Mouse (Mus musculus) liver, embryonic 11.5 days (tissue): Measurements from ENCODE around the gene Setd1b. TPM values are rescaled to one million over a fixed set of nuclear protein-coding genes. Genes with fewer than 3 reads are reported as not detected.

ENCODE experiments used
- ATAC-seq: fragments of 200-750 bp; cut with Nextera tagmentation; replicated peaks from 2 replicates; pipeline ENCODE4 v1.8.0; 2017; ENCODE audit warnings: moderate number of reproducible peaks, mild to moderate bottlenecking, moderate TSS enrichment, moderate library complexity; ENCODE audit not compliant: low FRiP score
- DNase-seq: peaks from one replicate; pipeline ENCODE4 v3.0.0-alpha.2; 2017; ENCODE audit warnings: low spot score
- H3K27ac ChIP-seq: fragments of 300-500 bp; sonication (generic); 2 replicates; pipeline ENCODE4 v1.5.1; 2014; ENCODE audit warnings: mild to moderate bottlenecking, low read depth, low read length, control low read depth
- H3K27me3 ChIP-seq: fragments of 300-500 bp; sonication (generic); replicated peaks from 2 replicates; pipeline ENCODE4 v1.6.1; 2014; ENCODE audit warnings: low read length, mixed read lengths; ENCODE audit not compliant: control insufficient read depth, insufficient read depth
- H3K36me3 ChIP-seq: fragments of 300-500 bp; sonication (generic); 2 replicates; pipeline ENCODE4 v1.6.1; 2014; ENCODE audit warnings: mild to moderate bottlenecking, low read length, moderate library complexity, mixed read lengths; ENCODE audit not compliant: control insufficient read depth, insufficient read depth
- H3K4me1 ChIP-seq: fragments of 300-500 bp; sonication (generic); replicated peaks from 2 replicates; pipeline ENCODE4 v1.6.1; 2014; ENCODE audit warnings: low read length, mixed read lengths; ENCODE audit not compliant: control insufficient read depth, insufficient read depth
- H3K4me2 ChIP-seq: fragments of 300-500 bp; sonication (generic); 2 replicates; pipeline ENCODE4 v1.6.1; 2014; ENCODE audit warnings: mild to moderate bottlenecking, control low read depth, moderate library complexity
- H3K4me3 ChIP-seq: fragments of 300-500 bp; sonication (generic); 2 replicates; pipeline ENCODE4 v1.5.1; 2014; ENCODE audit warnings: low read depth, low read length, control low read depth
- H3K9ac ChIP-seq: fragments of 300-500 bp; sonication (generic); 2 replicates; pipeline ENCODE4 v1.6.1; 2014; ENCODE audit warnings: low read depth, low read length, control low read depth
- H3K9me3 ChIP-seq: fragments of 300-500 bp; sonication (generic); 2 replicates; pipeline ENCODE4 v1.6.1; 2016; ENCODE audit warnings: low read length, inconsistent platforms, mixed read lengths; ENCODE audit not compliant: control insufficient read depth
- WGBS: fragments of 180-500 bp; shearing (Covaris S2); extraction: QIAGEN DNeasy Blood & Tissue Kit; methylation state at CpG from one replicate; pipeline ENCODE4 v1.1.7; 2014; 5-methylcytosine and 5-hydroxymethylcytosine counted together
- polyA plus RNA-seq: library from polyadenylated mRNA; unstranded; fragments of >200 nt; fragmentation: Nextera tagmentation; extraction: Ambion mirVana; gene quantifications from 2 replicates; pipeline ENCODE4 v1.2.1, GENCODE M21; 2014

Gene Setd1b
- polyA plus RNA-seq, 1 experiment from 2014 or later: 9.6 TPM

DNA sequence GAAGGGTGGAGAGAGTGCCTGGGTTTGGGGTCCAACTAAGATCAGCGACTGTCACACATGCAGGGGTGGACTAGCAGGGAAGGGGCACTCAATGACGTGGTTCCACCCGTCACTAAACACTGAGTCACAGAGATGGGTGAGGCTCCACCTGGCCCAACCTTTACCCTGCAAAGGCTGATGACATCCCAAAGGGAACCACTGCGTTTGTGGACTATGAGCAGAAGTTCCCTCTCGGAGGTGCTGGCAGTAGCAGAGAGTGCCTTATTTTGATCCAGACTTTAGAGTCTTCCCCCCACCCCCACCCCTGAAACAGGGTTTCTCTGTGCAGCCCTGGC is 11.2 kb upstream of the Setd1b start:
- Histone ChIP-seq H3K27me3 (no peaks in the 10 kb centered on the region), H3K4me1 (peaks cover 54% of the 10 kb centered on the region), H3K36me3 (no peaks in the 10 kb centered on the region), H3K27ac (no peak overlapping the region), H3K4me3 (no peak overlapping the region), H3K4me2 (no peak overlapping the region), H3K9me3 (no peaks in the 10 kb centered on the region), H3K9ac (no peak overlapping the region)
- no peak for DNase-seq
- WGBS: 75% methylated on average over 5 of the region's 5 CpGs
- no peak for ATAC-seq

DNA sequence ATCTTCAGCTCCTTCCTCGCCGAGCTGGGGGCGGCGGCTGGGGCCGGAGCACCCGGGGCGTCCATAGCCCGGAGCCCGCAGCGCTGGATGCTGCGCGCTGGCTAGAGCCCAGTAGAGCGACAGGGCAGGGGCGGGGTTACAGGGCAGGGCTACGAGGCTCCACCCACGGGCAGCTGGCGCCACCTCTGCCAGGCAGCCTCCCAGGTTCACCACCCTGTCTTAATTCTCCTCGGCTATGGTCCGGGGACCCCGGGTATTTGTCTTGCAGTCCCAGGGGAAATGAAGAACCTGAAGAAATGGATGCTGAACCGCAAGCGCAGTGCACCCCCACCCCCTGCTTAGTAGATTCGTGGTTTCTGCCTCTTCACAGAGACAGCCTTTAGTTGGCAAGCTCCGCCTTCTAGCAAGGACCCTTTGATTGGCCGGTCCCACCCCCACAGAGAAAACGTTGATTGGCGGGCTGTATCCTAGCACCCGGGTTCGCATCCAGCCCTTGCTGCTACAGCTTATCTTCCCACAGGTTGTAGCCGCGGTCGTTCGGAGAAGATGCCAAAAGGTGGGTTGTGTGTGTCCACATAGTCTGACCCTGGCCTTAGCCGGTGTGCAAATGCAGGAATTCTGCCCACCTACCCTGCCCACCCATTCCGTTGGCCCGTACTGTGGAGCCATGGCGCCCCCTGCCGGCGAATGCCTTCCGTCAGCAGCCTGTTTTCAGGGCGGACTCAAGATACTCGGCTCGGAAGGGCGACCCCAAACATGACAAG is 9.5 kb upstream of the Setd1b start, which contains the start of gene Rhof:
TSS of gene Rhof (minus strand) at position 385 of the 764 bp plus-strand sequence.
- peak within 1 kb of the TSS; percentile 90 for H3K4me2 ChIP-seq
- WGBS: 1% methylated on average over 44 of the region's 44 CpGs
- H3K36me3 ChIP-seq: no peaks in the 10 kb centered on the region
- H3K9me3 ChIP-seq: no peaks in the 10 kb centered on the region
- peak within 1 kb of the TSS; percentile 53 for H3K4me3 ChIP-seq
- DNase-seq (peak; percentile 85), ATAC-seq (peak; percentile 75)
- H3K9ac ChIP-seq: peak within 1 kb of the TSS; percentile 50
- peaks cover 62% of the 10 kb centered on the region for H3K4me1 ChIP-seq
- no peaks in the 10 kb centered on the region for H3K27me3 ChIP-seq
- H3K27ac ChIP-seq: peak within 1 kb of the TSS; percentile 23; the same call in 1 of the 2 replicates

DNA sequence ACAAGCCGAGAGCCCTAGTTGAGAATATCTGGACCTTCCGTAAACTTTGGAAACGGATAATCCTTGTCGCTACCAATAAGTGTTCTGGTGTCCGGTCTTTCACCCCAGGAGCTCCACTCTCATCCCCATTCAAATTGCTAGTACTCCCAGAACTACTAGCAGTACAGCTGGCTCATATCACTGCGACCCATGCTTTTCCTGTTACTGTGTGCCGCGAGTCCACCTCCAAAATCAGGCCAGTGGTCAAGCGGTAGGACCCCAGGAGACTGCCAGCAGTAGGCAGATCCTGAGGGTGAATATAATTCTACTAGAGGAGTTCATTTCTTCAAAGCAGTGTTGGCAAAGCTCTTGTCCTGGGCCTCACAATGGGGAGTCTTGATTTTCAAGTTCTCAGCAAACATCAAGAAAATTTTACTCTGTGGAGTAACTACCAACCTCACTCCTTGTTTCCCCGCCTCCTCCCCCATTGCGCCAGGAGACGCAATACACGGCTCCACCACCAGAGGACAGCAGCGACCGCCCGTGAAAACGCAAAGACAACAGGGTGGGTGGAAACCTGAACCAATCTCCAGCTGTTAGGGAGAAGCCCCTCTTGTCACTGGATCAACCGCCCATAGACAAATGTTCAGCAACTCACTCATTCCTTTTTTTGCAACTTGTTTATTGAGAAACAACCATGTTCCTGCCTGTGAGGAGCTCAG is 8.8 kb upstream of the Setd1b start:
- WGBS: 13% methylated on average over 18 of the region's 18 CpGs
- Histone ChIP-seq H3K4me3 (peak overlapping the region; percentile 53; the same call in 1 of the 2 replicates), H3K36me3 (no peaks in the 10 kb centered on the region), H3K27ac (peak overlapping the region; percentile 23; the same call in 1 of the 2 replicates), H3K27me3 (no peaks in the 10 kb centered on the region), H3K4me1 (peaks cover 69% of the 10 kb centered on the region), H3K9ac (no peak overlapping the region), H3K9me3 (no peaks in the 10 kb centered on the region), H3K4me2 (peak overlapping the region; percentile 90)
- ATAC-seq (no peak), DNase-seq (peak; percentile 86)

DNA sequence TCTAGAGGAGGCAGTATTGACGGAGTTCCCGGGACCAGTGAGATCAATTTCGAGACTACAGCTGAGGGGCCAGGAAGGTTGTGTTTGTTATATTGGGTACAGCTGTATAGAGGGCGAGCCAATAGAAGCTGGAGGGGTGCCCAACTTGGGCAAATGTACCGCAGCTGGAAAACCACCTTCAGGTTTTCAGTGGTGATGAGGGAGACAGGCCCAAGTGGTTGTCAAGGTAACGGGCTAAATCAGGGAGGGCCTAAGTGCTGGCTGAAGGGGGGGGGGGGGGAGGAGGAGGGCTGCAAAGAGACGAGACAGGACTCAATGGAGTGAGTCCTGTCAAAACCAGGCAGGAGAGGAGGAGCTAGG is 8.2 kb upstream of the Setd1b start:
- Histone ChIP-seq H3K4me3 (no peak overlapping the region), H3K4me2 (peak overlapping the region; percentile 6; the same call in 1 of the 2 replicates), H3K36me3 (no peaks in the 10 kb centered on the region), H3K4me1 (peaks cover 74% of the 10 kb centered on the region), H3K27ac (0 out of 2 replicates have a peak overlapping the region, but pooled peaks have one; percentile 23), H3K9me3 (no peaks in the 10 kb centered on the region), H3K27me3 (no peaks in the 10 kb centered on the region), H3K9ac (no peak overlapping the region)
- 53% methylated on average over 7 of the region's 7 CpGs for whole genome bisulfite sequencing
- no peak for ATAC-seq
- no peak for DNase-seq

DNA sequence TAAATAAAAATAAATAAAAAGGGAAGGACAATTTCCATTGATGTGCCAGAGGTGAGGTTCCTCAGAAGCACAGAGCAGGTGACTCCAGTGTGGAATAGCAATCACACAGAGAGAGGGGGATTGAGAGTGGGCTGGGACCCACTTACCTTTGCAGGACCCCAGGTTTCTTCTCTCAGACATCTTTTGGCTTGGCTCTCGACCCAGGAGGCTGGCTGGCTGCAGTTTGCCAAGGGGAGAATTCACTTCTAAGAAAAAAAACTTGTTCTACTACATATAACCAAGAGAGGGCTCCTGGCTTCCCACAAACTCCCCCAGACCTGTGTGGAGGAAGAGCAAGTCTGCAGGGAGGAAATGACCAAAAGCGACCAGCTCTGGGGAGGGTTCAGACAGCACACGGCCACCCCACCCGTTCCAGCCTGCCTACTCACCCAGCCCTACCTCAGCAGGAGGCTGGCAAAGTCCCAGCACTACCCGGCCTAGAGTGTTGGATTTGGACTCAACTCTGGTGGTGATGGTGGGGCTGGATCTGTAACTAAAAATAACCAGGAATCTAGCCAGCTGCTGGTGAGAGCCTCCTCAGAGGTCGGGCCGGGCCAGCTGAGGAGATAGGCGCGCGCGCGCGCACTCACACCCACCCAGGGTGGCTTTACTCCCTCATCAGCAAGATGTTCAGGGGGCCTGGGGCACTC is 7.7 kb upstream of the Setd1b start:
- Histone ChIP-seq H3K36me3 (no peaks in the 10 kb centered on the region), H3K4me2 (peak overlapping the region; percentile 100), H3K4me3 (peak overlapping the region; percentile 97), H3K27me3 (no peaks in the 10 kb centered on the region), H3K9me3 (no peaks in the 10 kb centered on the region), H3K4me1 (peaks cover 72% of the 10 kb centered on the region), H3K9ac (peak overlapping the region; percentile 100), H3K27ac (peak overlapping the region; percentile 100)
- 40% methylated on average over 13 of the region's 13 CpGs for WGBS
- no peak for DNase-seq
- no peak for ATAC-seq

DNA sequence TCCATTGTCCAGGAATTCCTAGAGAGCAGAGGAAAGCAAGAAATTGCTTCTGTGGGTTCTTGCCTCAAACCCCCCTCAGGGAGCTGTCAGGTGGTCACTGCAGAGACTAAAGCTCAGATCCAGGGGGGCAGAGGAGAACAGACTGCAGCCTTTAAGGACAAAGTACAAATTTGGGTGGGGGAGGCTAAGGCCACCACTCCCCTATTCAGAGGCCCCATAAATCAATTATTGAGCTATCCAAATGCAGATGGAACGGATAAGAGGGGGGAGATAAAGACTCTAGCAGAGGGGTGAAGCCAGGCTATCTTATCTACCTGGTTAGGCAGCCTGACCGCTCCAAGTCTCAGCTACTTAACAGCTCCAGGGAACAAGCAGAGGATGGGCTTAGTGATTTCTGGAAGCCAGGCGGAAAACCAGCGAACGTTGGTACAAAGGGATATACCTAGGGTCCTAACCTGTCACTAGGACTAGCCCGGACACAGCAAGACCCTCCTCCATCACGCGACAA is 7.1 kb upstream of the Setd1b start:
- Histone ChIP-seq H3K9ac (peak overlapping the region; percentile 100), H3K27ac (peak overlapping the region; percentile 100), H3K9me3 (no peaks in the 10 kb centered on the region), H3K27me3 (no peaks in the 10 kb centered on the region), H3K4me1 (peaks cover 73% of the 10 kb centered on the region), H3K4me2 (peak overlapping the region; percentile 100), H3K36me3 (no peaks in the 10 kb centered on the region), H3K4me3 (peak overlapping the region; percentile 97)
- no peak for ATAC-seq
- DNase-seq: no peak
- 37% methylated on average over 8 of the region's 8 CpGs for WGBS

DNA sequence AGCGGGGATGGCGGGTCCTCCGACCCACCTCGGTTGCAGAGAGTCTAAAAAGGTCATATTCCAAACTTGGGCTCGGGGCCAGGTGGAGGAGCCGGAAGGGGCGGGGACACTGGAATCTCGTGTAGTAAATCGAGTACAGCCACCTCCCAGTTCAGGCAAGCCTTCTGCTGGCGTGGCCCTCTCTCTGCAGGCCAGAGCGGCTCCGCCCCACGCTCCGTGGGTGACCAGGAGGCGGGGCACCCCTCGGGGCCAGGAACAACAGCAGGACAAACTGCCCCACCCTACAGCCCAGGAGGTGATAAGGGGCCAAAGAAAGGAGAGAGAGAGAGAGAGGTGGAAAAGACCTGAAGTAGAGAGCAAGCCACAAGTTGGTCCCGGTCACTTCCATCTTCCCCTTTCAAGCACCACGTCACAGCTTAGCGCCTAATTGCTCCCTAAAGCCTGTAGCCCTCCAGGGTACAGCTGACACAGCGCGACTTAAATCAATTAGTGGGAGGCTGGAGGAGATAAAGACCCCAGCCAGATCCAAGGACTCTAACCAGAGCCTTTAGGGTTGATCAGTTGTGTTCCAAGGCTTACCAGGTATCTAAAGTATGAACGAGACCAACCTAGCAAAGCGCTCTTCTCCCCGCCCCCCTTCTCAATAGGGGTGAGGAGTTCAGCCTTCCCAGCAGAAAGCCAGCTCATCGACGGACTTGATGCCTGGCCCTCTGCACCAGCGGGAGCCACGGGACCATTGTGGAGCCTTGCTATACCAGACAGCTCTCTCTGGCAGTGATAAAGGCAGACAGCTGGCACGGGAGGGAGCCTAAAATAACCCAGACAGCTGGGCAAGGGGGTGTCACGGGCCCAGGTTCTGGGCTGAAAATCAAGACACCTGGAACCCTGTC is 6.3 kb upstream of the Setd1b start:
- H3K4me1 ChIP-seq: peaks cover 73% of the 10 kb centered on the region
- 6% methylated on average over 30 of the region's 30 CpGs for WGBS
- peak; percentile 19 for ATAC-seq

More for the DNA sequence above, 6.3 kb upstream of the Setd1b start:
- H3K4me3 ChIP-seq: peak overlapping the region; percentile 97
- peak overlapping the region; percentile 100 for H3K4me2 ChIP-seq
- peak overlapping the region; percentile 100 for H3K9ac ChIP-seq
- peak; percentile 75 for DNase-seq
- no peaks in the 10 kb centered on the region for H3K36me3 ChIP-seq
- peak overlapping the region; percentile 100 for H3K27ac ChIP-seq
- H3K9me3 ChIP-seq: no peaks in the 10 kb centered on the region
- no peaks in the 10 kb centered on the region for H3K27me3 ChIP-seq
